Mouse (Mus musculus) gastrocnemius, postnatal 25 days (tissue): ENCODE measurements around the gene Trit1. TPM values are rescaled to one million over a fixed set of nuclear protein-coding genes. Genes with fewer than 3 reads are reported as not detected.

Experiments
- DNase-seq: peaks from one replicate; pipeline ENCODE4 v3.0.0; 2022
- total RNA-seq, 2 experiments: library from RNA; stranded (reverse); gene quantifications; 1 replicate in 1 of 2; 2 replicates in 1 of 2; pipeline ENCODE4 v1.2.3; 2021

Trit1 gene
- total RNA-seq, 2 experiments from 2014 or later = 6.7 to 7.6 TPM

GRCm38 (mm10) chr4:123044842-123045241 lies 28.4 kb downstream of the Trit1 start:
- DNase-seq = no peak

- peak; percentile 33 for DNase-seq
These were observed 29.9 kb downstream of the Trit1 start for GRCm38 (mm10) chr4:123046300-123046699.

GRCm38 (mm10) chr4:123050681-123051211 lies 34.3 kb downstream of the Trit1 start:
- DNase-seq = peak; percentile 76

- DNase-seq = no peak
These were observed 36.8 kb downstream of the Trit1 start for GRCm38 (mm10) chr4:123053179-123053578.

- no peak for DNase-seq
These were observed 37.9 kb downstream of the Trit1 start for GRCm38 (mm10) chr4:123054172-123054790.

GRCm38 (mm10) chr4:123056560-123057109 lies 40.2 kb downstream of the Trit1 start:
- no peak for DNase-seq

- DNase-seq = no peak
These were observed 41.6 kb downstream of the Trit1 start for GRCm38 (mm10) chr4:123057957-123058356.

- no peak for DNase-seq
These were observed 45.3 kb downstream of the Trit1 start for GRCm38 (mm10) chr4:123061744-123062143.

GRCm38 (mm10) chr4:123068646-123069045 lies 52.2 kb downstream of the Trit1 start:
- no peak for DNase-seq

- no peak for DNase-seq
These were observed 55.0 kb downstream of the Trit1 start for GRCm38 (mm10) chr4:123071266-123071966.

- no peak for DNase-seq
These were observed 60.5 kb downstream of the Trit1 start for GRCm38 (mm10) chr4:123076928-123077327.

GRCm38 (mm10) chr4:123078231-123078630 lies 61.8 kb downstream of the Trit1 start:
- DNase-seq = no peak

- no peak for DNase-seq
These were observed 64.4 kb downstream of the Trit1 start for GRCm38 (mm10) chr4:123080791-123081190.

GRCm38 (mm10) chr4:123082283-123083163 lies 66.1 kb downstream of the Trit1 start:
- peak; percentile 36 for DNase-seq

GRCm38 (mm10) chr4:123083323-123083902 lies 67.0 kb downstream of the Trit1 start:
- no peak for DNase-seq

GRCm38 (mm10) chr4:123085290-123085689 lies 68.9 kb downstream of the Trit1 start:
- no peak for DNase-seq

- DNase-seq = no peak
These were observed 70.0 kb downstream of the Trit1 start for GRCm38 (mm10) chr4:123086381-123086780.

- DNase-seq = no peak
These were observed 76.2 kb downstream of the Trit1 start for GRCm38 (mm10) chr4:123092621-123093020.

- DNase-seq = no peak
These were observed 76.8 kb downstream of the Trit1 start for GRCm38 (mm10) chr4:123093064-123093776.

- no peak for DNase-seq
These were observed 77.5 kb downstream of the Trit1 start for GRCm38 (mm10) chr4:123093869-123094268.
